10 mouse cellular contexts compared by ENCODE assay signal in genomic region chr1:34178022-34178727, GRCm38 (mm10).
DNase-seq lines count a peak whose midpoint lies in the region; ATAC-seq and TF ChIP-seq lines count a peak whose summit lies in the region.
"Had no signal": no experiment of that assay in that cellular context is flagged by ENCODE, and none has a peak within 500 bp of the region (broad histone marks: within the 10 kb centered on the region; RNA-seq: fewer than 3 reads in every experiment).

No protein-coding gene starts in this region.

- no peaks in the 10 kb centered on the region for H3K9me3 ChIP-seq in liver, embryonic 11.5 days (ENCODE audit: control insufficient read depth, low read length)
- no peaks in the 10 kb centered on the region for H3K9me3 ChIP-seq in liver, postnatal 0 days (ENCODE audit: low read length)
- no peaks in the 10 kb centered on the region for H3K9me3 ChIP-seq in liver, embryonic 13.5 days (replicated peaks)
- H3K9me3 ChIP-seq: hindbrain, embryonic 12.5 days; limb, embryonic 10.5 days had no signal

- H3K36me3 ChIP-seq in liver, embryonic 11.5 days (ENCODE audit: control insufficient read depth, insufficient read depth, low read length): 0 out of 2 replicates have a peak, but pooled peaks cover 5% of the 10 kb centered on the region
- peaks cover 14% of the 10 kb centered on the region for H3K36me3 ChIP-seq in liver, postnatal 0 days (replicated peaks; ENCODE audit: insufficient read depth, low read length)
- H3K36me3 ChIP-seq in liver, embryonic 13.5 days: peaks cover 26% of the 10 kb centered on the region

- no peaks in the 10 kb centered on the region for H3K4me1 ChIP-seq in liver, embryonic 11.5 days (replicated peaks; ENCODE audit: control insufficient read depth, insufficient read depth, low read length)
- H3K4me1 ChIP-seq in liver, postnatal 0 days (ENCODE audit: insufficient read depth): no peaks in the 10 kb centered on the region
- no peaks in the 10 kb centered on the region for H3K4me1 ChIP-seq in liver, embryonic 13.5 days (replicated peaks)
- H3K4me1 ChIP-seq: limb, embryonic 10.5 days had no signal

- ATAC-seq in liver, embryonic 11.5 days (replicated peaks; ENCODE audit: low FRiP score): no peak
- no peak for ATAC-seq in liver, postnatal 0 days
- ATAC-seq in liver, embryonic 13.5 days (ENCODE audit: low read depth): no peak

- no peaks in the 10 kb centered on the region for H3K27me3 ChIP-seq in liver, embryonic 11.5 days (replicated peaks; ENCODE audit: control insufficient read depth, insufficient read depth, low read length)
- H3K27me3 ChIP-seq in liver, postnatal 0 days (ENCODE audit: insufficient read depth, low read length): no peaks in the 10 kb centered on the region
- H3K27me3 ChIP-seq in liver, embryonic 13.5 days: no peaks in the 10 kb centered on the region
- H3K27me3 ChIP-seq: hindbrain, embryonic 12.5 days had no signal

- DNase-seq in cerebellum, adult 11 months: peak; percentile 38
- no peak for DNase-seq in cerebellum, postnatal 4 days (ENCODE audit: low spot score in 2 of 2)
- no peak for DNase-seq in liver, embryonic 11.5 days (ENCODE audit: low spot score)
- no peak for DNase-seq in liver, postnatal 0 days
- peak; percentile 45 for DNase-seq in cerebellum, adult 8-10 months
- no peak for DNase-seq in liver, embryonic 13.5 days
- no peak for DNase-seq in left cerebral cortex, adult 11 months (ENCODE audit: low spot score)
- DNase-seq in thymus, postnatal 4 days: no peak

- peak overlapping the region; percentile 31 for H3K4me2 ChIP-seq in liver, embryonic 11.5 days
- H3K4me2 ChIP-seq in liver, postnatal 0 days (ENCODE audit: low read depth, low read length): no peak overlapping the region
- H3K4me2 ChIP-seq in liver, embryonic 13.5 days: peak overlapping the region; percentile 23
- H3K4me2 ChIP-seq: hindbrain, embryonic 12.5 days had no signal

- TF ChIP-seq EP300 in liver, postnatal 0 days (IDR thresholded peaks at IDR 0.05; ENCODE audit: low read depth): no peak

- no peak for TF ChIP-seq CTCF in liver, postnatal 0 days (IDR thresholded peaks at IDR 0.05; ENCODE audit: low read depth)

- H3K4me3 ChIP-seq in liver, embryonic 11.5 days (ENCODE audit: low read depth, low read length): peak overlapping the region; percentile 30
- H3K4me3 ChIP-seq in liver, postnatal 0 days (ENCODE audit: low read depth, low read length): no peak overlapping the region
- H3K4me3 ChIP-seq in liver, embryonic 13.5 days (replicated peaks): no peak overlapping the region
- H3K4me3 ChIP-seq: hindbrain, embryonic 12.5 days; limb, embryonic 10.5 days had no signal

- H3K27ac ChIP-seq in liver, embryonic 11.5 days (ENCODE audit: low read depth, low read length): no peak overlapping the region
- no peak overlapping the region for H3K27ac ChIP-seq in liver, postnatal 0 days (ENCODE audit: low read depth)
- H3K27ac ChIP-seq in liver, embryonic 13.5 days: no peak overlapping the region
- H3K27ac ChIP-seq: hindbrain, embryonic 12.5 days; limb, embryonic 10.5 days had no signal

- 79% methylated on average over 41 of the region's 41 CpGs for WGBS in liver, embryonic 11.5 days
- 81% methylated on average over 41 of the region's 41 CpGs for WGBS in liver, postnatal 0 days (ENCODE audit: insufficient replicate concordance)
- WGBS in liver, embryonic 13.5 days (ENCODE audit: insufficient replicate concordance): 77% methylated on average over 41 of the region's 41 CpGs

- 0 out of 2 replicates have a peak overlapping the region, but pooled peaks have one; percentile 23 for H3K9ac ChIP-seq in liver, embryonic 11.5 days (ENCODE audit: low read depth, low read length)
- no peak overlapping the region for H3K9ac ChIP-seq in liver, postnatal 0 days (replicated peaks)
- no peak overlapping the region for H3K9ac ChIP-seq in liver, embryonic 13.5 days
- H3K9ac ChIP-seq: hindbrain, embryonic 12.5 days had no signal

Comparison
In these comparisons a context has a peak if more than half of its experiments do, and no peak if none do; other contexts are left out.
1. DNase-seq: peak in cerebellum, adult 11 months (single experiment) and cerebellum, adult 8-10 months (single experiment); none in cerebellum, postnatal 4 days (0 of 2), liver, embryonic 11.5 days (single experiment), liver, postnatal 0 days (single experiment), liver, embryonic 13.5 days (single experiment), left cerebral cortex, adult 11 months (single experiment) and thymus, postnatal 4 days (single experiment).